Mouse (Mus musculus): ENCODE data around the gene Slc12a9.
"Not testable (repeated sequence)": the region's sequence is repeated elsewhere in the genome, so short reads cannot be mapped to it uniquely, and the experiment has no call there.

Slc12a9 gene

DNA sequence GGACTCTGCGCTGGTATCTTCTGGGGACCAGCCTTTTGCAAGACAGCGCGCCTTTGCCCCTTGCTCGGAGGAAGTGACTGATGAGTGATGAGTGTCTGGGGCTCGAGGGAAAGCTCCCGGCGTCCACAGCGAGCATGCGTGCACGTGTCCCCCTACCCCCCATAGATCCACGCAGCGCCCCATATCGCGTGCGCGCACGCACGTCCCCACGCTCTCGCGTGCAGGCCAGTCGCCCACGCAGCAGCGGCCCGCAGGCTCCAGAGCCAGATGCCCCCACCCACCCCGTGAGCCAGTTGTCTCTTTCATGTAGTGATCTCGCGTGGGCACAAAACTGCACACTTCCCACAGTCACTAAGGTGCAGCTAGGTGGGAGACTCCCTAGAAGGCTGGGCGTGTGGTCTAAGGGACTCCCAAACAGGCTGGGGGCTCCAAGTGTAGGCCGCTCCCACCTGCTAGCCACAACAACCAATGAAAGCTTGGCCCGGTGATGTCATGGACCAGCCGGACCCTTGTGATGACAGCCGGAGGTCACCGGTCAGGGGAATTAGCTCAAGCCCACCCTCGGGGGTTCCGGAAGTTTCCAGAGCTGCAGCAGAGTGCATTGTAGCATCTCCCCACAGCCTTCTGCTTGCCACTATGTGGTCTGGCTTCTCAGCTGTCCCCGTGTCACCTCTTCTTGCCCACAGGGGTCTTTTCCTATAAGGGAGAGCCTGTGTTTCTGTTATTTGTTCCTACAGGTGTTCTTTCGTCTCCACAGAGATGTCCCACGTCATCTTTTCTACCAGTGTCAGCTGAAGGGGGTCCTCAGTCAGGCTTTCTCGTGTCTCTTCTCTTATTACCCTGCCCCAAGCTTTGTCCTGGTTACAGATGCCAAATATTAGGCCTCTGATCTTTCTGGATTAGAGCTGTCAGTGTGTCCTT lies 46.1 kb downstream of the Slc12a9 start, which contains the start of gene Ache:
Gene Ache, plus strand, starts transcription at position 488 of the 921 bp plus-strand sequence.
- no peak for DNase-seq (ENCODE audit: low spot score)

DNA sequence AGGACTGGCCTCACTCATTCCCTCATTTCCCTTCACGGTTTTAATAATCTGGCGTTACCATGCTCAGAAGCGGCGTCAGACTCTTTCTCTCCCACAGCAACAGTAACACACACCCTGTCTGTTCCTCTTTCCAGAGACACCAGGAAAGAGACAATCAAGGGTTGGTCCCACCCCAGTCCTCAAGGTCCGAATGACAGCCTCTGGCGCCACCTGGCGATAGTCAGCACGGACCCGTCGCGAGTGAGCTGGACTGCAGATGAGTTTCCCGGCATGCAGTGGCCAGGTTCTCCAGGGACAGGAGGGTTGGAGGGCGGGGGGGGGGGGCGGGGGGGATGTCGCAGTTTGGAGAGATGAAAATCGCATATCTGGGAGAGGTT lies 46.8 kb downstream of the Slc12a9 start:
- DNase-seq (ENCODE audit: low spot score): peak; percentile 68

- no peak for DNase-seq (ENCODE audit: low spot score)
These were observed 47.4 kb downstream of the Slc12a9 start for GRCm38 (mm10) chr5:137285986-137286385.

GRCm38 (mm10) chr5:137285045-137285444 lies 48.4 kb downstream of the Slc12a9 start:
- DNase-seq (ENCODE audit: low spot score): peak; percentile 60

- not testable (repeated sequence) for DNase-seq (ENCODE audit: low spot score)
These were observed 49.0 kb downstream of the Slc12a9 start for GRCm38 (mm10) chr5:137284411-137284810.

DNA sequence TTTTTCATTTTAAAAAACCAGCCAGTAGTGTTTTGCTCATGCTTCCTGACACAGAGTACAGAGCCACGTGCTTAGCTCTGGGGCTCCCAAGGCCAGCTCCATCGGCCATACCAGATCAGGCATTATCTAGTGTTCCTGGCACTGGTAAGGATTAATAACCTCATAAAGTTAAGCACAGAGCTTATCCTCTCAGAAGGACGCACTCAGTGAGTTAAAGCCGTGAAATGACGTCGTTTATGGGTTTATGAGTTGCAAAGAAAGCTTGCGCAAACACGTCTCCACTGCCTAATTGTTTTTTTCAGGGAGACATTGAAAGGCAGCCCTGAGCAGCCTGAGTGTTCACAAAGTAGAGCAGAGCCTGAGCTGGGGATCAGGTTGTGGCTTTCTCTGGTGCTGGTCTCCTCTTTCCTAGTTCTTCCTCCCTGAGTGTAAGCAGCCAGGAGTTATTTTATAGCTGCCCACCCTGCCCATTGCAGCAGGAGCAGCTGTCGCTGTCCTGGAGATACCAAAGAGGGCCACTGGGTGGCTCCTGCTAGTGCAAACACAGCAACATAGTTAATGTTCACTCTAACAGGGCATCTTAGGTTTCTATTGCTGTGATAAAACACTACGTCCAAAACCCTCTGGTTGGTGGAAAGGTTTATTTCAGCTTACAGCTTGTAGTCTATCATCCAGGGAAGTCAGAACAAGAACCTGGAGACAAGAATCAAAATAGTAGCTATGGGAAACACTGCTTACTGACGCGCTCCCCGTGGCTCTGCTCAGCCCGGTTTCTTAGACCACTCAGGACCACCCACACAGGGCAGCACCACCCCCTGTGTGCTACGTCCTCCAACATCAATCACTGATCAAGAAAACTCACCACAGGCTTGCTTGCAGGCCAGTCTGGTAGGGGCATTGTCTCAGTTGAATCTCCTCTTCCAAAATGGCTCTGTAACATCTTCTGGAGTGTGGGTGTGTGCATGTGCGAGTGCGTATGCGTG lies 55.7 kb downstream of the Slc12a9 start:
- DNase-seq (ENCODE audit: low spot score): no peak

GRCm38 (mm10) chr5:137268131-137268910 lies 65.1 kb downstream of the Slc12a9 start:
- no peak for DNase-seq (ENCODE audit: low spot score)

DNA sequence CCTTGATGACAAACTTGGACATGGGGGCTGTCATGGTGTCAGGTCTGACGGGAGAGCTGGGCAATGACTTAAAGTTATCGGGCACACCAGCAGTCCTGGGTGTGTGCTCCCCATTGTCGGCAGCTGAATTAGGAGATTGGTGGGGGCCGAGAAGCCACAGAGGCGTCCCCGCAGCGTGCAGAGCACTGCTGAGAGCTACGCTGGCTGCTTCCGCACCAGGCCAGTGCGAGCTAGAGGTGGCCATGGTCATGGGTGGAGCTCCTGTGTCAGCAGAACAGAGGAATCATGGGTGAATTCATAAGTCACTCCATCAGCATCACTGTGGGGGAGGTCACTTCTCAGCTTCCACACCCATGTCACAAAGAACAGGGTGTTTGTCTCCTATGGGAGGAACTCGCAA lies 68.6 kb downstream of the Slc12a9 start:
- DNase-seq (ENCODE audit: low spot score): no peak

All from T-cell, adult 2 months (primary cell).